Mouse (Mus musculus) E14TG2a.4 (cell line): ENCODE measurements around the gene Slc27a1.
A peak's percentile ranks its signal among the peaks of the same experiment; 100 is the strongest.
"Not testable (repeated sequence)": the region's sequence is repeated elsewhere in the genome, so short reads cannot be mapped to it uniquely, and the experiment has no call there.

Experiments
- H3K27me3 ChIP-seq: 2 replicates; pipeline ENCODE4 v1.6.1; 2014; ENCODE audit warnings: low read length, control low read depth; ENCODE audit not compliant: insufficient read depth
- H3K36me3 ChIP-seq: 2 replicates; pipeline ENCODE4 v1.6.1; 2014; ENCODE audit warnings: low read length, control low read depth; ENCODE audit not compliant: insufficient read depth
- H3K4me1 ChIP-seq: replicated peaks from 2 replicates; pipeline ENCODE4 v1.6.1; 2014; ENCODE audit warnings: low read depth, low read length, control low read depth
- H3K4me3 ChIP-seq: replicated peaks from 2 replicates; pipeline ENCODE4 v1.5.1; 2014; ENCODE audit warnings: mild to moderate bottlenecking, low read length
- H3K9me3 ChIP-seq: 2 replicates; pipeline ENCODE4 v1.6.1; 2014; ENCODE audit warnings: low read length, control low read depth
- CTCF ChIP-seq: conservative IDR thresholded peaks from 2 replicates; pipeline ENCODE4 v1.5.1; 2014; ENCODE audit warnings: low read length
- NANOG ChIP-seq: IDR thresholded peaks from 2 replicates; pipeline ENCODE4 v1.6.1; 2014; ENCODE audit warnings: borderline replicate concordance, low read length, mixed read lengths
- POU5F1 ChIP-seq: IDR thresholded peaks from 2 replicates; pipeline ENCODE4 v1.6.1; 2014; ENCODE audit warnings: low read length, borderline replicate concordance

Slc27a1 gene

DNA sequence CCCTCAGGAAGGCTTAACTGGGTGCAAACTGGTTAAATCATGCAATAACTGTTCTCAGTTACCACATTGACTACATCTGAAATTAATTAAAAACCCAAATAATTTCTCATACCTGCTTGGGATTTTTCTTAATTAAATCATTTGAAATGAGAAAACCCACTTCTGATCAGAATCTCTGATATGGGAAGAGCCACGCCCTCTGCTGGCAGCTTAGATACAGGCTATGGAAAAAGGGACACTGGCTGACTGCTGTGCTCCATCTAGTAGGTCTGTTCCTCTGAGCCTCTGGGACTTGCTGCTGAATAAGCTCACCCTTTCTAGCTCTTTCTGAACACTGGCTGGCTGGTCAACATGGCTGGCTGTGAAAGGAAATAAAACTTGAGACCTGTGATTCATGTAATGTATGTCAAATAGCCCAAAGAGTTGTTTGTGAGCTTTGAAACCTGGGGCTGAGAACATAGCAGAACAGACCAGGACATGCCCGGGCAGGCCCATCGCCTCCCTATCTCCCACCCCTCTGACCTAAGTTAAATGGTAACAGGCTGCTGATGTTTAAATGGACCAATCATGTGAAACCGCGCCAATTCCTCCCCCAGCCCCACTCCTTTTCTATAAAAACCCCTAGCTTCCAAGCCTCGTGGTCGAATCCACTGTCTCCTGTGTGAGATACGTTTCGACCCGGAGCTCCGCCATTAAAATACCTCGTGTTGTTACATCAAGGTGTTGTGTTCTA, 37.8 kb upstream of the Slc27a1 start:
- Histone ChIP-seq H3K36me3 (peaks cover 14% of the 10 kb centered on the region), H3K27me3 (peaks cover 33% of the 10 kb centered on the region), H3K4me1 (peaks cover 73% of the 10 kb centered on the region), H3K4me3 (peak overlapping the region; percentile 39; the same call in 1 of the 2 replicates)
- peak; percentile 60 for TF ChIP-seq CTCF
- not testable (repeated sequence) for H3K9me3 ChIP-seq

DNA sequence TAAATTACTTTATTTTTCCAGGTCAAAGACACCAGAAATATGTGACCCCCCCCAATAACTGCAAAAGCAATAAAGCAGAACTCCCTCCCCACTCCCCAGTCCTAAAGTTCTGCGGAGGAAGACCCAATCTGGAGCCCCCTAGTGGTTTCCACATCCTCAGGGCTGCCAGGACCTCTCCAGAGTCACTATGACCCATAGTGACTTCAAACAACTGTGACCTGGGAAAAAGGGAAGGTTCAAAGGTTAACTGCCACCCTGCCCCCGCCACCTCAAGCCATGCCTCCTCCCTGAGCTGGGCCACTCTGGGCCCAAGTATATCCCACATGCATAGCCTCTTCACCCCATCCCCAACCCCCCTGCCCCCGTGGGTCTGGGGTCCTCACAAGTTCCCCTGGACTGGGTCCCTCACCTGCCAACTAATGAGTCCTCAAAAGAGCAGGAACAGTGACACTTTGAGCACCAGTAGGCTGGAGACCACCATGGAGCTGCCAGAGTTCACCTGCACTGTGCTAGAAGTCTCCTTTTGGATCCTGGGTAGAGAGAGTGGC, 34.3 kb upstream of the Slc27a1 start:
- TF ChIP-seq POU5F1 (no peak), NANOG (no peak), CTCF (peak; percentile 25)
- H3K9me3 ChIP-seq, result no peaks in the 10 kb centered on the region
- peaks cover 15% of the 10 kb centered on the region for H3K36me3 ChIP-seq
- H3K27me3 ChIP-seq, result peaks cover 41% of the 10 kb centered on the region
- H3K4me1 ChIP-seq, result peaks cover 69% of the 10 kb centered on the region
- no peak overlapping the region for H3K4me3 ChIP-seq

DNA sequence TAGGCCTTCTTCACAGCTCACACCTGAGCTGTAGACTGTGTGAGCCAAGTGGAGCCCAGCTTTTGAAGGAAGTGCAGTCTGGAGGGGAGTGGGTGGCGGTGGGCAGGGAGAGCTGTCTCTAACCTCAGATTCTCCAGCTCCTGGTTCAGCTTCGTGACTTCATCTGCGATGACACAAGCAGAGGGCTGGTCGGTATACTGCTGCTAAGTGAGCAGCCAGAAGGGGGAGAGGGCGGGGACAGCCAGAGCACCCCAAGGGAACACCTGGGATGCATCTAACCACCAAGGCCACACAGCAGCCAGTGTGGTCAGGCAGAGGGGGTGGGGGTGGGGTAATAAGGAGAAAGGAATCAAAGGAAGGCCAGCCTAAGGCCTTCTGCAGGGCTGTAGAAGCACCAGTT, 33.0 kb upstream of the Slc27a1 start:
- peaks cover 56% of the 10 kb centered on the region for H3K4me1 ChIP-seq
- peak overlapping the region; percentile 81 for H3K4me3 ChIP-seq
- H3K27me3 ChIP-seq, result peaks cover 50% of the 10 kb centered on the region
- no peaks in the 10 kb centered on the region for H3K9me3 ChIP-seq
- H3K36me3 ChIP-seq, result peaks cover 15% of the 10 kb centered on the region
- TF ChIP-seq CTCF (no peak), NANOG (no peak), POU5F1 (no peak)

DNA sequence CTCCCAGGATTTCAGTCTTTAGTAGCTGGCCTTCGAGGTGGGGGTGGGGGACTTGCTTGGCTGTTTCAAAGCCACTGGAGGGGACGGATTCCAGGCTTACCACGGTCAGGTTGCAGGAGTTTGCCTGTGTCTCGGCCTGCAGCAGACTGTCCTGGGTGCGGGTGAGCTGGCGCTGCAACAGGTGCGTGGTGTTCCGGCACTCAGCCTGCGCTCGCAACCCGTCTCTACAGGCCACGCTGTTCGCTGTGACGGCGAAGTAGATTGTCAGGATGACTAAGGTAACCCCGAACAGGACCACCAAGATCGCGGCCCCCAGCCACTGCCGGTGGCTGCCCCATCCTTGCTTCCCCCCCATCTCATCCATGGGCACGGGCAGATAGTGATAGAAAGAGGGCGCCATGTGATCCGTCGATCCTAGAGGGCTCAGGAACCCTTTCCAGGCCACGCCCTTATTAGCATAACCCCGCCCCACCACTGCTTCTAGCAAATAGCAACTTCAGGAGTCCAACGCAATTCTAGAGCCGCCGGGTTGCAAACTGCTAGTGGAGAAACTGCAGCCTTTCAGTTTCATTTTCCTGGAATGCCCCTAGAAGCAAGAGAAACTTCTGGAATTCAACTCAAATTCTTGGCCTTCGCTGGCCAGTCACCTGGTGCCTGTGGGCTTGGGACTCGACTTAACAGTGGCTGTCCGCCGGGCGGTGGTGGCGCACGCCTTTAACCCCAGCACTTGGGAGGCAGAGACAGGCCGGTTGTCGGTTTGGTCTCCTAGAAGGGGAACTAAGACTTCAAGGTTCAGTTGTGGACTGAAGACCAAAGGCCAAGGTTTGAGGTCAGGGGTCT, 31.4 kb upstream of the Slc27a1 start, which contains the start of gene Bst2:
Gene Bst2 (minus strand): TSS at position 429 of the 840 bp plus-strand sequence.
- H3K27me3 ChIP-seq, result peaks cover 55% of the 10 kb centered on the region
- peaks cover 58% of the 10 kb centered on the region for H3K4me1 ChIP-seq
- no peaks in the 10 kb centered on the region for H3K9me3 ChIP-seq
- TF ChIP-seq NANOG (no peak), CTCF (no peak), POU5F1 (no peak)
- peak within 1 kb of the TSS; percentile 81 for H3K4me3 ChIP-seq
- H3K36me3 ChIP-seq, result peaks cover 15% of the 10 kb centered on the region

DNA sequence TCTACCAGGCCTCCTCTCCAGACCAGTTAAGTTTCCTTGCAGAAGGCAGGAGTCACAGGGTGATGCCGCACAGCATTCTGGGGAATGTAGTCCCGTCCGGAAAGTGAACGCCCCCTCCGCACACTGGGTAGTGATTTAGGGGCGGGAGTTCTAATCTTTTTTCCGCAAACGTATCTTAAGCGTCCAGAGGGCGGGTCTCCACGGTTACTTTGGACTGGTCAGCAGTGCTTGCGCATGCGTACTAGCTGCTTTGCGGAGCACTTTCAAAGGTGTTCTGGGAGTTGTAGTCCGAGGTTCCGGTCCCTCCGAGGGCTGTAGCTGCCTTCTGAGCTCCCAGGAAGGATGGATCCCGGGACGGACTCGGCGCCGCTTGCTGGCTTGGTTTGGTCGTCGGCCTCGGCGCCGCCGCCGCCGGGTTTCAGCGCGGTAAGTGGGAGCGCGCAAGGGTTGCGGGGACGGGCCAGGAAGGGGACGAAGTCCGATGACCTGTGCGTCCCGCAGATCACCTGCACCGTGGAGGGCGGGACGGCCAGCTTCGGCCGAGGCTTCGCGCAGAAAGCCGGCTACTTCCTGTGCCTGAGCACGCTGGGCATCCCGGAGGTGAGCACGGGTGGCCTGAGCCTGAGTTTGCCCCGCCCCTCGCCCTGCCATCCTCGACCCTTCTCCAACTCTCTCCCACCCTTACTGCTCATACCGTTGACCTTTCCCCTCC, 25.9 kb upstream of the Slc27a1 start, which contains the start of gene Mvb12a:
Gene Mvb12a (plus strand): TSS at position 291 of the 712 bp plus-strand sequence.
- Histone ChIP-seq H3K4me3 (peak within 1 kb of the TSS; percentile 97), H3K4me1 (peaks cover 29% of the 10 kb centered on the region), H3K36me3 (peaks cover 30% of the 10 kb centered on the region), H3K27me3 (peaks cover 28% of the 10 kb centered on the region), H3K9me3 (no peaks in the 10 kb centered on the region)
- TF ChIP-seq NANOG, result no peak; the same call in 1 of the 2 replicates
- TF ChIP-seq CTCF, result no peak
- no peak for TF ChIP-seq POU5F1

DNA sequence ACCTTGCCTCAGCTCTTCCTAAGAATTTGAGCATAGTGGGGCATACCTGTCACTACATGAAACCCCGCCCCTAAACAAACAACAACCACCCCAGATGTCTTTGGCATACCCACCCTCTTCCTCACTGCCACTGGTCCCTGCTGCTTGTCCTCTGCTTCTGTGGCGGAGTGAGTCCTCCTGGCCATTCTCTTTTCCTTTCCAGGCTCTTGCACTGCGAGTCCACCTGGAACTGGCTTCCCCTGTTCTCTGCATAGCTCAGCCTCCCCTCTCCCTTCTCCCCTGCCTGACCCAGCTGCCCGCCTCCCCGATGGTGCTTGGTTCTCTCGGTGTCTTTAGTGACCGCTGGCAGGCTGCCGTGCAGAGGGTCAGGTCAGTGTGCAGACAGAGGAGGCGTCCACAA, 24.9 kb upstream of the Slc27a1 start:
- Histone ChIP-seq H3K4me1 (peaks cover 25% of the 10 kb centered on the region), H3K9me3 (no peaks in the 10 kb centered on the region), H3K4me3 (peak overlapping the region; percentile 97), H3K27me3 (peaks cover 18% of the 10 kb centered on the region), H3K36me3 (peaks cover 38% of the 10 kb centered on the region)
- TF ChIP-seq POU5F1 (no peak), CTCF (no peak), NANOG (no peak)

GRCm38 (mm10) chr8:71545053-71545452, 23.6 kb upstream of the Slc27a1 start:
- Histone ChIP-seq H3K36me3 (peaks cover 40% of the 10 kb centered on the region), H3K4me3 (no peak overlapping the region), H3K4me1 (peaks cover 27% of the 10 kb centered on the region), H3K9me3 (no peaks in the 10 kb centered on the region), H3K27me3 (peaks cover 9% of the 10 kb centered on the region; the same call in 1 of the 2 replicates)
- no peak for TF ChIP-seq CTCF
- no peak for TF ChIP-seq POU5F1
- no peak for TF ChIP-seq NANOG

DNA sequence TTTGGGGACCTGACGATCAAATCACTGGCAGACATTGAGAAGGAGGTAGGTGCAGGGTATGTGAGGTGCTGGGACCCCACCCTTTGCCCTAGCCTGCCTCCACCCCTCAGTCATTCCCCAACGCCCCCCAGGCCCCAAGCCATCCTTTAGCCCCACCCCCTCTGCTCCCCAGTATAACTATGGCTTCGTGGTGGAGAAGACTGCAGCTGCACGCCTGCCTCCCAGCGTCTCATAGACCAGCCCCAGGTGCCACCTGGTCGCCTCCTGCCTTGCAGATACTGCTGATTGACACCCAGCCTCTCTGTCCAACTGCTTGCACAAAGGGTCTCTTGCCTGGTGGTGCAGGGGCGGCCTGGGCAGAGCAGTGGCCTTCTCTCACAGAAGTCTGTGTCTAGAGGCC, 21.1 kb upstream of the Slc27a1 start:
- TF ChIP-seq CTCF (no peak), NANOG (no peak), POU5F1 (no peak)
- H3K4me1 ChIP-seq, result peaks cover 25% of the 10 kb centered on the region
- peaks cover 40% of the 10 kb centered on the region for H3K36me3 ChIP-seq
- 0 out of 2 replicates have a peak, but pooled peaks cover under 1% of the 10 kb centered on the region for H3K27me3 ChIP-seq
- H3K9me3 ChIP-seq, result no peaks in the 10 kb centered on the region
- H3K4me3 ChIP-seq, result no peak overlapping the region
